Mouse (Mus musculus) embryo, embryonic 9.5 days (tissue): ENCODE data around the gene Spta1.

Source experiments
- DNase-seq: peaks from one replicate; pipeline ENCODE4 v3.0.0-alpha.2; 2017; ENCODE audit errors: extremely low spot score

The Spta1 gene

GRCm38 (mm10) chr1:174251961-174252360, 79.4 kb downstream of the Spta1 start, which contains the start of gene Olfr419:
Gene Olfr419, minus strand, starts transcription at chr1:174252061.
- DNase-seq = no peak

GRCm38 (mm10) chr1:174267816-174268215, 95.2 kb downstream of the Spta1 start:
- DNase-seq = no peak

DNA sequence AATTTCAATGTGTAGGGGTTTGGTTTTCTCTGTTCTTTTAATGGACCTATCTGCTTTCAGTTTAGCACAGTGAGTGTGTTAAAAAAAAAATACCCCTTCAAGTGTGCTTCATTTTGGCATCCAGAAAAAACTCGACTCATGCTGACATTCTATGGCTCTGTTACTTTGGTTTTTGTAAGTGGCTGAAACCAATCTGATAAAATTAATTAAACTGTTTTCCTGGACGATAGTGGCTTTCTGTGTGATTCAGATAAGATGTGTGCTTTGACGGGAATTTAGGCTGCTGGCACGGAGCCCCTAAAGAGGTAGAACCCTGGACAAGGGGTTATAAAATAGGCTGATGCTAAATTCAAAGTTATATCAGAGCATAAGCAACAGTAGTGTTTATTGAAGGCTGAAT, 96.6 kb downstream of the Spta1 start:
- no peak for DNase-seq

DNA sequence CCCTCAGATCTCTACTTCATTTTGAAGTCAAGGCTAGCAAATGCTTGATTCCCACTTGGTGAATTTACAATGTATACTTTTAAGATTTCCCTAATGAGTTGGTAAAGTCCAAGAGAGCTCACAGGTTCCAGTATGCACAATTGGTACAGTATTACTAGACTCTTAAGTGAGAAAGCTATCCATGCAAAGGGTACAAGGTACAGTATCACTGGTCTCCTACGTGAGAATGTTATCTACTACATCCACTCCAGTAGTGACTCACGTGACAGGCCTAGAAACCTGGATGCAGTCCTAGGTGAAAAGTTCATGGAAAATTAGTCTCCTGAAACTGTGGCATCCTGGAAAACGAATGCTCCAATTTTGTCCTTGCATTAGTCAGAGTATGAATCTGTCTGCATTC, 98.1 kb downstream of the Spta1 start:
- no peak for DNase-seq
